Mouse (Mus musculus) embryonic facial prominence, embryonic 14.5 days (tissue): ENCODE data around the gene Acacb. TPM values are rescaled to one million over a fixed set of nuclear protein-coding genes. Genes with fewer than 3 reads are reported as not detected.

Source experiments
- ATAC-seq: fragments of 200-750 bp; cut with Nextera tagmentation; 2 replicates; pipeline ENCODE4 v1.8.0; 2017; ENCODE audit warnings: low read depth, moderate number of reproducible peaks, moderate TSS enrichment
- DNase-seq: peaks from one replicate; pipeline ENCODE4 v3.0.0-alpha.2; 2015; ENCODE audit warnings: low spot score
- H3K27ac ChIP-seq: fragments of 300-500 bp; sonication (generic); replicated peaks from 2 replicates; pipeline ENCODE4 v1.5.1; 2014; ENCODE audit warnings: low read depth, mild to moderate bottlenecking, low read length, moderate library complexity
- H3K27me3 ChIP-seq: fragments of 300-500 bp; sonication (generic); replicated peaks from 2 replicates; pipeline ENCODE4 v1.6.1; 2014; ENCODE audit warnings: low read length; ENCODE audit not compliant: control insufficient read depth, insufficient read depth
- H3K36me3 ChIP-seq: fragments of 300-500 bp; sonication (generic); 2 replicates; pipeline ENCODE4 v1.6.1; 2014; ENCODE audit warnings: low read length, mixed read lengths; ENCODE audit not compliant: control insufficient read depth, insufficient read depth
- H3K4me1 ChIP-seq: fragments of 300-500 bp; sonication (generic); 2 replicates; pipeline ENCODE4 v1.6.1; 2014; ENCODE audit warnings: antibody characterized with exemption, low read length; ENCODE audit not compliant: control insufficient read depth, insufficient read depth
- H3K4me2 ChIP-seq: fragments of 300-500 bp; sonication (generic); 2 replicates; pipeline ENCODE4 v1.6.1; 2014; ENCODE audit warnings: low read depth, mild to moderate bottlenecking, low read length, moderate library complexity, mixed read lengths
- H3K4me3 ChIP-seq: fragments of 300-500 bp; sonication (generic); 2 replicates; pipeline ENCODE4 v1.5.1; 2014; ENCODE audit warnings: low read depth, mild to moderate bottlenecking, low read length
- H3K9ac ChIP-seq: fragments of 300-500 bp; sonication (generic); 2 replicates; pipeline ENCODE4 v1.6.1; 2014; ENCODE audit warnings: low read depth, mild to moderate bottlenecking, low read length, moderate library complexity, mixed read lengths
- H3K9me3 ChIP-seq: fragments of 300-500 bp; sonication (generic); 2 replicates; pipeline ENCODE4 v1.6.1; 2016; ENCODE audit warnings: low read length; ENCODE audit not compliant: control insufficient read depth
- WGBS: fragments of 180-500 bp; shearing (Covaris S2); extraction: QIAGEN DNeasy Blood & Tissue Kit; methylation state at CpG from one replicate; pipeline ENCODE4 v1.1.7; 2014; 5-methylcytosine and 5-hydroxymethylcytosine counted together
- polyA plus RNA-seq: library from polyadenylated mRNA; unstranded; fragments of >200 nt; fragmentation: Nextera tagmentation; extraction: Ambion mirVana; gene quantifications from 2 replicates; pipeline ENCODE4 v1.2.1, GENCODE M21; 2014

Acacb gene
- polyA plus RNA-seq, 1 experiment from 2014 or later, result 2.4 TPM

DNA sequence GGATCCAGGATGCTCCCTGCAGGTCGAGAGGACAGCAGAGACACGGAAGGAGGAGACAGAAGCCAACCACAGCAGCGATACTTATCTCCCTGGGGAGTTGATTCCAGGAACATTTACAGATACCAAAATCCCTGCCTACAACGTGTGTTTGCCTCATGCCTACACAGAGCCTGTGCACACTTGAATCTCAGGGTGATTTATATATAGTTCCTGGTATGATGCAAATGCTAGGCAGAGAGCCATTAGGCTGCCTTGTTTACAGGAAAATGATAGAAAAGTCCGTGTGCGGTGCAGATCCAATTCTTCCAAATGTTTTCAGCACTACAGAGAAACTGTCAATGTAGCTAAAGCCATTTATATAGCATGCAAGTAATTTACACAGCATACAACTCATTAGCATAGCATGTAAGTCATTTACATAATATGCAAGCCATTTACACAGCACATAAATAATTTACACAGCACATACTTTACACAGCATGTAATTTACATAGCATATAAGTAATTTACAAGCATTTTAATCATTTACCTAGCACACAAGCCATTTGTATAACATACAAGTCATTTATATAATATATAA lies 16.9 kb downstream of the Acacb start:
- DNase-seq, result no peak
- 69% methylated on average over 6 of the region's 6 CpGs for whole genome bisulfite sequencing
- Histone ChIP-seq H3K27me3 (no peaks in the 10 kb centered on the region), H3K9ac (no peak overlapping the region), H3K27ac (no peak overlapping the region), H3K36me3 (no peaks in the 10 kb centered on the region), H3K4me3 (no peak overlapping the region), H3K4me2 (no peak overlapping the region), H3K9me3 (no peaks in the 10 kb centered on the region), H3K4me1 (no peaks in the 10 kb centered on the region)
- no peak for ATAC-seq

DNA sequence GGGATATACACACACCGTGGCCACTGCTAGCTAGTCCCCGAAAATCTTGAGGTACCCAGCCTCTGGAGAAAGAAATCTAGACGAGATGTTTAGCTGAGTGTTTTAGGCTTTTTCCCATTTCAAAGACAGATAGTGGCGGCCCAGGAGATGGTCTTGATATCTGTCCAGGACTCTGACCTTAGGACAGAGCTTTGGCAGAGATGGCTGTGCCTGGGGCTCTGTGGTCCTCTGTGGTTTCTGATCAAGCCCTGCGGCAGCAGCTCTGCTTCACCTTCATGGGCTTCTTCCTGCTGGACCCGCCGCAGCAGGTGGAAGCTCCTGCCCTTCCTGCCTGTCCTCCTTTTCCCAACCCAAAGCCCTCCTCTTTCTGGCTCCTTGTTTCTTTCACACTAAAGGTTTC lies 24.0 kb downstream of the Acacb start:
- ATAC-seq (no peak), DNase-seq (no peak)
- H3K27ac ChIP-seq, result no peak overlapping the region
- no peaks in the 10 kb centered on the region for H3K9me3 ChIP-seq
- H3K4me2 ChIP-seq, result no peak overlapping the region
- 79% methylated on average over 7 of the region's 7 CpGs for WGBS
- H3K9ac ChIP-seq, result no peak overlapping the region
- no peak overlapping the region for H3K4me3 ChIP-seq
- no peaks in the 10 kb centered on the region for H3K36me3 ChIP-seq
- H3K4me1 ChIP-seq, result peaks cover 3% of the 10 kb centered on the region; the same call in 1 of the 2 replicates
- H3K27me3 ChIP-seq, result no peaks in the 10 kb centered on the region

DNA sequence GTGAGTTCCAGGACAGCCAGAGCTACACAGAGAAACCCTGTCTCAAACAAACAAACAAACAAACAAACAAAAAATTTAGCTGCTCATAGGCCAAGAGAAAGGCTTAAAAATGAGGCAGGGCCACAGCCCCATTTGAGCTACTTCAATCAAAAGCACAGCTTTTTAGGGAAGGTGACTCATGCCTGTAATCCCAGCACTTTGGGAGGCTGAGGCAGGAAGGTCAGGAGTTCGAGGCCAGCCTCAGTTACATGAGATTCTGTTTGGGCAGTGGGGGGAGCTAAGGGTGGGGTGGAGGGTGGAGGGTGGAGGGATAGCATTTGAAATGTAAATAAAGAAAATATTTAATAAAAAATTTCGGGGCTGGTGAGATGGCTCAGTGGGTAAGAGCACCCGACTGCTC lies 26.6 kb downstream of the Acacb start:
- Histone ChIP-seq H3K9me3 (no peaks in the 10 kb centered on the region), H3K9ac (no peak overlapping the region), H3K4me2 (no peak overlapping the region), H3K27me3 (no peaks in the 10 kb centered on the region), H3K4me1 (peaks cover 3% of the 10 kb centered on the region; the same call in 1 of the 2 replicates), H3K4me3 (no peak overlapping the region), H3K27ac (no peak overlapping the region), H3K36me3 (no peaks in the 10 kb centered on the region)
- 83% methylated on average over 3 of the region's 3 CpGs for WGBS
- DNase-seq (no peak), ATAC-seq (no peak)

DNA sequence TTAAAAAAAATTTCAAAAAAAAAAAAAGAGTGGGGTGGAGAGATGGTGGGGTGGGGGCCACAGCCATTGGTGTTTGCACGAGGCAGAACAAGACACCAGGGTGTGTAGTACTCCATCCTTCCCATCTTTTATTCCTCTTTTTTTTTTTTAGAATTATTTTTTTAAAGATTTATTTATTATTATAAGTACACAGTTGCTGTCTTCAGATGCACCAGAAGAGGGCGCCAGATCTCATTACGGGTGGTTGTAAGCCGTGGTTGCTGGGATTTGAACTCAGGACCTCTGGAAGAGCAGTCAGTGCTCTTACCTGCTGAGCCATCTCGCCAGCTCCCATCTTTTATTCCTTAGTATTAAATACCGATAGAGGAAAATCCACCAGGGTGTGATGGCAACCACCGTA lies 27.1 kb downstream of the Acacb start:
- H3K27ac ChIP-seq, result no peak overlapping the region
- DNase-seq, result no peak
- peaks cover 3% of the 10 kb centered on the region; the same call in 1 of the 2 replicates for H3K4me1 ChIP-seq
- WGBS, result 74% methylated on average over 7 of the region's 7 CpGs
- H3K27me3 ChIP-seq, result no peaks in the 10 kb centered on the region
- ATAC-seq, result no peak
- H3K4me2 ChIP-seq, result no peak overlapping the region
- H3K4me3 ChIP-seq, result no peak overlapping the region
- H3K36me3 ChIP-seq, result no peaks in the 10 kb centered on the region
- no peaks in the 10 kb centered on the region for H3K9me3 ChIP-seq
- H3K9ac ChIP-seq, result no peak overlapping the region

DNA sequence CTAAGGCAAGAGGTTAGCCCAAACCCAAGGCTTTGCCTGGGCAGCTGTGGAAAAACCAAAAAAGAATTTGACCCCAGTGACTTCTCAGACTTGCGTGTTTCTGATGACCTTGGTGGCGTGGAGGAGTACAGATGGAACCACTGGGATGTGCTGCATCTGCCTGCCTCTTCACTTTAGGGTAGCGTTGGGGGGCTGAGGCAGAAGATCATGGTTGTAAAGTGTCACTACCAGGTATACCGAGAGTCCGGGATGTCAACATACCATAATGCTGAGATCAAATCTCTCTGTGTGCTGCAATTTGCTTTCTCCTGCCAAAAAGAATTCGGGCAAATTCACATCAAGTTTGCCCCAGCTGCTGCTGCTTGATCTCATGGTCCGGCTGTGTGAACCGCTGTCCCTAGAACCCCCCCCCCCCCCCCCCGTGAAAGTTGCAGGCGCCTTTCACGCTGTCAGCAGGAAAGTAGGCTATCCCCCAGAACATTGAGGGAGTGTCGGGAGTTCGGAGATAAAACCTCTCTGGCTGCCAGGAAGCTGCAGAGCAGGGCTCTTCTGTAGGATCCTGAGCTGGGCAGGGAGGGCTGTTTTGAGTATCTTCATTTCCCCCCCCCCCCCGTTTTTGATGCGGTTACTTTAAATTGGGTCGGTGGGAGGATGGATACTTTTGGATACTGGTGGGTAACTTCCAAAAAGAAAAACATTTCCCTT lies 27.7 kb downstream of the Acacb start:
- Histone ChIP-seq H3K36me3 (no peaks in the 10 kb centered on the region), H3K27me3 (no peaks in the 10 kb centered on the region), H3K4me3 (peak overlapping the region; percentile 17; the same call in 1 of the 2 replicates), H3K4me2 (peak overlapping the region; percentile 41), H3K4me1 (peaks cover 3% of the 10 kb centered on the region; the same call in 1 of the 2 replicates), H3K27ac (no peak overlapping the region), H3K9ac (0 out of 2 replicates have a peak overlapping the region, but pooled peaks have one; percentile 3), H3K9me3 (no peaks in the 10 kb centered on the region)
- WGBS, result 29% methylated on average over 13 of the region's 16 CpGs
- ATAC-seq, result no peak
- DNase-seq, result no peak

DNA sequence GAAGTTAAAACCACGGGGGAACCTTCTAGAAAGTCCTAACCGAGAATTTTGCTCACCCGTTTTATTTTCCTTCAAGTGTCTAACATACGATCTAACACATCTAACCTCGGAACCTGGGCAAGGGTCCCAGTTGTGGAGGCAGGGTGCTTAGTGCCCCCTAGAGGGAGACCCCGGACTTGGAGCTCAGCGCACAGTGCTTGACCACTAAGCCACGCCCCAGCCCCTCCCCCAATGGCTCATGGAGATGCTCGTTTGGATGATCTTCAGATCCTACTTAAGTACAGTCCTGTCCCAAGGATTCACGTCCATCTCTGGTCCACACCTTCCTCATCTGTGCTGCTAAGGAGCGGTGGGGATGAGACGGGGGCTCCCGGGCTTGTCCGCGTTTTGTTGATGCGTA lies 28.3 kb downstream of the Acacb start:
- peak; percentile 71 for DNase-seq
- H3K9ac ChIP-seq, result no peak overlapping the region
- 17% methylated on average over 16 of the region's 16 CpGs for WGBS
- no peak overlapping the region for H3K27ac ChIP-seq
- no peak for ATAC-seq
- peak overlapping the region; percentile 17; the same call in 1 of the 2 replicates for H3K4me3 ChIP-seq
- H3K36me3 ChIP-seq, result no peaks in the 10 kb centered on the region
- peaks cover 3% of the 10 kb centered on the region; the same call in 1 of the 2 replicates for H3K4me1 ChIP-seq
- peak overlapping the region; percentile 41 for H3K4me2 ChIP-seq
- H3K9me3 ChIP-seq, result no peaks in the 10 kb centered on the region
- H3K27me3 ChIP-seq, result no peaks in the 10 kb centered on the region

DNA sequence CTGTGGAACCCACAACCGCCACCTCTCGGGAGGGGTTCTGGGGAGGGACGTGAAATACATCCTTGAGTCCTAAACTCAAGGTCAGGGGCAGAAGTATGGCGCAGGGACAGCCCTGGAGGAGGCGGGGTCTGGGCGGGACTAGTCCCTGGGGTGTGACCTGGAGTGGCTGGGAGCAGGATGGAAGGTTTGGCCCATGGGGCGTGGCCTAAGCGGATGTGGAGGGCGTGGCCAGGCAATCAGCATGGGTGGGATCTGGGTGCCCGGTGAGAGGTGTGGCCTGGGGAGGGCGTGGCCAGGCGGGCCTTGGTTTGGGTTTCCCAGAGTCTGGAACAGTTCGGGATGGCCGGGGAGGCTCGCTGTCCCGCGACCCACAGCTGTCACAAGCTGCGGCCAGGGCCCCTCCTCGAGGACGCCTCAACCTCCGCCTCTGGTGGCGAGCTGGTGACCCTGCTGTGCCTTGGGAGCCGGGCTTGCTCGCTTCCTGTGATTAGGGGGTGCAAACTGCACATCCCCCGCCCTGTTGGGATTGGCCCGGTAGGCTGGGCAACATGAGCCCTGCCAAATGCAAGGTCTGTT lies 29.3 kb downstream of the Acacb start:
- H3K4me3 ChIP-seq, result peak overlapping the region; percentile 51
- H3K9me3 ChIP-seq, result no peaks in the 10 kb centered on the region
- no peaks in the 10 kb centered on the region for H3K27me3 ChIP-seq
- ATAC-seq, result peak; percentile 96
- peak overlapping the region; percentile 71 for H3K4me2 ChIP-seq
- WGBS, result 0% methylated on average over 15 of the region's 26 CpGs
- DNase-seq, result peak; percentile 95
- no peak overlapping the region for H3K27ac ChIP-seq
- peak overlapping the region; percentile 59 for H3K9ac ChIP-seq
- H3K36me3 ChIP-seq, result no peaks in the 10 kb centered on the region
- peaks cover 3% of the 10 kb centered on the region; the same call in 1 of the 2 replicates for H3K4me1 ChIP-seq

DNA sequence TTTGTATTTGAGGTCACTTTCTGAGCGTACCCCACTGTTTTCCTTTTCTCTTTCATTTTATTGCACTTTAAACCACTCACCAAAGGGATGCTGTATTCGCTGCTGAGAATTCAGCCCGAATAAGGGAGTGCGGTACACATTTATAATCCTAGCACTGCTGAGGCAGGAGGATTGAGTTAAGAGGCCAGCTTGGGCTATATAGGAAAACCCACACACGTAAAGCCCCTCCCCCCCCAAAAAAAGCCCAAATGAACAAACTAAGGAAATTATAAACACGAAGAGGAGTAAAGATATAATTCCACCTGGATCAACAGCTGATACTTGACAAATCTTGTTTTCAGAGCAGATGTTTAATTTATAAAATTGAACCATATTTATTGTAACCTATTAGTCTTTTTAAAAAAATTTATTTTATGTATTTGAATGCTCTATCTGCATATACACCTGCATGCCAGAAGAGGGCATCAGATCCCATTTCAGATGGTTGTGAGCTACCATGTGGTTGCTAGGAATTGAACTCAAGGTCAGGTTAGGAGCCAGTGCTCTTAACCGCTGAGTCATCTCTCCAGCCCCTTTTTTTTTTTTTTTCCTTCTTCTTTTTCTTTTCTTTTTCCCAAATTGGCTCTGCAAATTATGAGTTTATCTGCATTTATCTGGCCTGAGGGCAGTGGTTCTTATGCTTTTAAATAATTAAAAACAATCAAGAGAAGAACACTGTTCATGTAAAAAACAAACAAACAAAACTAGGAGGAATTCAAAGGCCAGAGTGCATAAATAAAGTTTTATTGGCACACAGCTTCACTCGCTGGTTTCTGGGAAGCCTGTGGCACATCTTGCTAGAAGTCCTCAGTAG lies 30.4 kb downstream of the Acacb start:
- DNase-seq, result no peak
- H3K4me3 ChIP-seq, result peak overlapping the region; percentile 51
- H3K36me3 ChIP-seq, result no peaks in the 10 kb centered on the region
- H3K27me3 ChIP-seq, result no peaks in the 10 kb centered on the region
- H3K4me2 ChIP-seq, result peak overlapping the region; percentile 71
- 56% methylated on average over 8 of the region's 8 CpGs for WGBS
- H3K4me1 ChIP-seq, result peaks cover 3% of the 10 kb centered on the region; the same call in 1 of the 2 replicates
- no peak for ATAC-seq
- no peak overlapping the region for H3K27ac ChIP-seq
- H3K9ac ChIP-seq, result peak overlapping the region; percentile 59; the same call in 1 of the 2 replicates
- no peaks in the 10 kb centered on the region for H3K9me3 ChIP-seq
